Mouse (Mus musculus): Measurements from ENCODE around the gene Opalin. TPM values are rescaled to one million over a fixed set of nuclear protein-coding genes. Genes with fewer than 3 reads are reported as not detected.

Gene Opalin
- 0.06 TPM in 1 of 2 replicates, not detected in the other for polyA plus RNA-seq (2012; ENCODE audit: low replicate concordance)

GRCm38 (mm10) chr19:41076906-41077305 lies at the start of gene Opalin:
Gene Opalin, minus strand, starts transcription at chr19:41077113.

DNA sequence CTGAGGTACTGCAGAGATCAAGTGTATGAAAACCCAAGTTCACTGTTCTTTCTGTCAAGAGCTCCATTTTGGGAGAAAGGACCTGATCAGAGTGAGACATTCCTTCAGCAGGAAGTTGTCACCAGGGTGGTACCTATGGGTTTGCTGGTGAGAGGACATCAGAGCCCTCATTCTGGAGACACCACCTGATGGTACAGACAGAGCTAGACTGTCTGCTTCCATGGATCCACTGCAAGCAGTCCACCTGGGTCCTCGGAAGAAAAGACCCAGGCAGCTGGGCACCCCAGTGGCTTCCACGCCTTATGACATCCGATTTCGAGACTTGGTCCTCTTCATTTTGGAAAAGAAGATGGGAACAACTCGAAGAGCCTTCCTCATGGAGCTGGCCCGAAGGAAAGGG lies 47.7 kb downstream of the Opalin start, which contains the start of gene Dntt:
Gene Dntt, plus strand, starts transcription at position 57 of the 400 bp plus-strand sequence.

Other genes with a start within 250 kb of the Opalin start
- gene Ccnj, start 245.8 kb downstream of the Opalin start, polyA plus RNA-seq (2012; ENCODE audit: low replicate concordance): 1.1 and 1.3 TPM in 2 replicates
- 0.55 TPM in 1 of 2 replicates, not detected in the other for gene Zfp518a, start 182.4 kb downstream of the Opalin start, polyA plus RNA-seq (2012; ENCODE audit: low replicate concordance)
- gene Blnk, start 82.6 kb downstream of the Opalin start, polyA plus RNA-seq (2012; ENCODE audit: low replicate concordance): 5.7 and 24.2 TPM in 2 replicates
- gene Dntt, start 47.8 kb downstream of the Opalin start, polyA plus RNA-seq (2012; ENCODE audit: low replicate concordance): 0.11 TPM in 1 of 2 replicates, not detected in the other
- 0.13 TPM in 1 of 2 replicates, not detected in the other for gene Tll2, start 129.7 kb upstream of the Opalin start, polyA plus RNA-seq (2012; ENCODE audit: low replicate concordance)
- gene Tm9sf3, start 186.9 kb upstream of the Opalin start, polyA plus RNA-seq (2012; ENCODE audit: low replicate concordance): 16.9 and 22.7 TPM in 2 replicates

Data from leukemia stem cell, adult 10-12 weeks (primary cell).